Mouse (Mus musculus) myocyte (in vitro differentiated cells): ENCODE data around the gene Tmem156.

Experiments used
- E2F4 ChIP-seq: IDR thresholded peaks from one replicate; pipeline ENCODE4 v1.6.1; 2011; ENCODE audit warnings: mild to moderate bottlenecking, control low read depth, moderate library complexity; ENCODE audit not compliant: insufficient read depth
- MAX ChIP-seq: IDR thresholded peaks from one replicate; pipeline ENCODE4 v1.6.1; 2011; ENCODE audit warnings: low read depth, mild to moderate bottlenecking, control low read depth
- POLR2A ChIP-seq: IDR thresholded peaks from one replicate; pipeline ENCODE4 v1.6.1; 2011; ENCODE audit warnings: low read depth, mild to moderate bottlenecking, control low read depth, moderate library complexity; ENCODE audit not compliant: insufficient read length
- POLR2AphosphoS2 ChIP-seq: IDR thresholded peaks from one replicate; pipeline ENCODE4 v1.6.1; 2011; ENCODE audit warnings: low read depth, control low read depth; ENCODE audit not compliant: insufficient read length
- TCF12 ChIP-seq: IDR thresholded peaks from one replicate; pipeline ENCODE4 v1.6.1; 2011; ENCODE audit warnings: mild to moderate bottlenecking, control low read depth; ENCODE audit not compliant: poor library complexity, insufficient read depth, severe bottlenecking
- USF1 ChIP-seq: IDR thresholded peaks from one replicate; pipeline ENCODE4 v1.6.1; 2011; ENCODE audit warnings: low read depth, mild to moderate bottlenecking, control low read depth, moderate library complexity

GRCm38 (mm10) chr5:65091184-65091858 is 611 bp downstream of the Tmem156 start:
- no peak for TF ChIP-seq POLR2A
- no peak for TF ChIP-seq MAX
- TF ChIP-seq USF1 = no peak
- TF ChIP-seq E2F4 = no peak
- no peak for TF ChIP-seq POLR2AphosphoS2
- no peak for TF ChIP-seq TCF12
